Mouse (Mus musculus) bone marrow macrophage, adult 2 months (primary cell): ENCODE measurements around the gene Zfp575.

Experiments
- CTCF ChIP-seq: IDR thresholded peaks from 2 replicates; pipeline ENCODE4 v1.5.1; 2012; ENCODE audit warnings: low read depth, mild to moderate bottlenecking, low read length, moderate library complexity
- POLR2A ChIP-seq: IDR thresholded peaks from 2 replicates; pipeline ENCODE4 v1.6.1; 2012; ENCODE audit warnings: mild to moderate bottlenecking, low read depth, low read length, borderline replicate concordance

- TF ChIP-seq CTCF (no peak), POLR2A (no peak)
Observed at GRCm38 (mm10) chr7:24547534-24548036, 39.9 kb downstream of the Zfp575 start.
